Mouse (Mus musculus): ENCODE measurements at regions not wholly inside any gene's neighbourhood (a gene's known extent, or its start where the extent isn't known, plus 50 kb on each side); places are given as distances from the start of the nearest gene placed in this dataset.

DNA sequence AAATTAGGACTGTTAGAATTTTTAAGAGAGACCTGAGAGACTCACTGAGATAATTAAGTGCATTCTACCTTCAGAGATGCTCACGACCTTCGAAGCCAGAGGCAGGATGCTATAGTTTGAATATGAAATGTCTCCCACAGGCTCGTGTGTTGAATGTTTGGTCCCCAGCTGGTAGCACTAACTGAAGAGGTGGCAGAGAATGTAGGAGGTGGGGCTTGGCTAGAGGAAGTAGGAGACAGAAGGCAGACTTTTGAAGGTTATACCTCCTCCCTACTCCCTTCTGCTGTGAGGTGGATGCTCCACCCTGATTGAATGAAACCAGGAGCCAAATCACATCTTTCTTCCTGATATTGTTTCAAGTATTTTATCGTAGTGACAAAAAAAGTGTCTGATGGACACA lies 79.3 kb upstream of the Otos start:
- Histone ChIP-seq H3K27ac (no peak overlapping the region), H3K9ac (no peak overlapping the region), H3K4me2 (no peak overlapping the region), H3K27me3 (replicated peaks) (no peaks in the 10 kb centered on the region), H3K36me3 (no peaks in the 10 kb centered on the region), H3K4me3 (replicated peaks) (no peak overlapping the region), H3K4me1 (no peaks in the 10 kb centered on the region), H3K9me3 (no peaks in the 10 kb centered on the region)
- no peak for ATAC-seq (ENCODE audit: insufficient read depth, low FRiP score, low read depth)
- WGBS = 65% methylated on average over 4 of the region's 4 CpGs

DNA sequence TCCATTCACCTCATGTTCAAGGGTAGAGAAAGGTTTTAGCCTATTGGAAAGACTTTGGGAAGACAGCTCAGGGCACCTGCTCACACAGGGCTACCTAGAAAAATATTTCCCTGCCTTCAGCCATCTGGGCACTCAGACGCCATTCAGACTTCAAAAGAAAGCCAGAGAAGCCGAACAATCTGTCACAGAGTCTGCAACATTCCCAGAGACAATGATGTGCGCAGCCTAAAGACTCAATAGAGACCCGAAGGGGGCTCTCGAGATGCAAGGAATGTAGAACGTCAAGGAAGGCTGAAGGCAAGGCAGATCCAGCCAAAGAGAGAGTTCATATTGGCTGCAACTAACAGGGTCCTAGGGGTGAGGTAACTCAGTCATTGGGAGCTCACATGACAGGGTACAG lies 78.7 kb upstream of the Otos start:
- WGBS = 62% methylated on average over 6 of the region's 6 CpGs
- no peak for ATAC-seq (ENCODE audit: insufficient read depth, low FRiP score, low read depth)
- no peaks in the 10 kb centered on the region for H3K4me1 ChIP-seq
- H3K9ac ChIP-seq = no peak overlapping the region
- H3K27ac ChIP-seq = no peak overlapping the region
- no peaks in the 10 kb centered on the region for H3K36me3 ChIP-seq
- H3K27me3 ChIP-seq (replicated peaks) = no peaks in the 10 kb centered on the region
- no peak overlapping the region for H3K4me3 ChIP-seq (replicated peaks)
- no peaks in the 10 kb centered on the region for H3K9me3 ChIP-seq
- no peak overlapping the region for H3K4me2 ChIP-seq

DNA sequence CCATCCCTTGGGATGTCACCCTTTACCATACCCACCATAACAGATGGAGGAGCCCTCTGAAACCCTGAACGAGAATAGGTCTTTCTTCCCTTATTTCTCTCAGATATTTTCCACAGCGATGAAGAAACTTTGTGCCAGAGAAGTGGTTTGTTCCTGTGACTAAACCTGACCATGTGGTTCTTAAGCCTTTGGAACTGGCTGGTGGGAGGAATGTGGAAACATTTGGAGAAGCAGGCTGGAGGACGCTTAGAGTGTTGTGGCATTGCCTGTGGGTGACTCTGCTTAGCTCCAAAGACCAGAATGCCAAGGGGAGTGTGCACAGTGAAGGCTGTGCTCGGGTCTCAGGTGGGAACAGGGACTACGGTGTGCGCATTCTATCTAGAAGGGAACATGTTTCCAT lies 77.7 kb upstream of the Otos start:
- Histone ChIP-seq H3K4me1 (no peaks in the 10 kb centered on the region), H3K27me3 (replicated peaks) (no peaks in the 10 kb centered on the region), H3K4me2 (no peak overlapping the region), H3K9ac (no peak overlapping the region), H3K36me3 (no peaks in the 10 kb centered on the region), H3K4me3 (replicated peaks) (no peak overlapping the region), H3K9me3 (no peaks in the 10 kb centered on the region), H3K27ac (no peak overlapping the region)
- 85% methylated on average over 6 of the region's 6 CpGs for WGBS
- ATAC-seq (ENCODE audit: insufficient read depth, low FRiP score, low read depth) = no peak

DNA sequence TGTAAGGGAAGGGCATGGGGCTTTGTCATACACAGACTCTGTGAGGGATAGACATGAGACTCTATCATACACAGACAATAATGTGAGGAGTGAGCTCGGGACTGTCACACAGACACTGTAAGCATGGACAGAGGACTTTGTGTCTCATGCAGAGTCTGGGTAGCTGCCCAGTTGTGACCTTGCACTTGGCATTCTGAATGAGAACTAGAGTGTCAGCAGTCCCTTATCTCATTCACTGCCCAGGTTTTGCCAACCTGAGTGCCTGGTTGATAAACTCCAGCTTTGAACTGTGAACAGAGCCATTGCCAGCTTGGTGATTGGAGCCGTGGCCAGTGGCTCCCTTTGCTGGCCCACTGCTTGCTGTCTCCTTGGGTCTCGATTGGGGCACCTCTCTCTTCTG lies 75.5 kb upstream of the Otos start:
- no peak overlapping the region for H3K4me2 ChIP-seq
- H3K4me1 ChIP-seq = no peaks in the 10 kb centered on the region
- H3K36me3 ChIP-seq = no peaks in the 10 kb centered on the region
- no peaks in the 10 kb centered on the region for H3K9me3 ChIP-seq
- no peak overlapping the region for H3K4me3 ChIP-seq (replicated peaks)
- WGBS = 75% methylated on average over 3 of the region's 3 CpGs
- H3K9ac ChIP-seq = no peak overlapping the region
- no peak for ATAC-seq (ENCODE audit: insufficient read depth, low FRiP score, low read depth)
- H3K27me3 ChIP-seq (replicated peaks) = no peaks in the 10 kb centered on the region
- H3K27ac ChIP-seq = no peak overlapping the region

DNA sequence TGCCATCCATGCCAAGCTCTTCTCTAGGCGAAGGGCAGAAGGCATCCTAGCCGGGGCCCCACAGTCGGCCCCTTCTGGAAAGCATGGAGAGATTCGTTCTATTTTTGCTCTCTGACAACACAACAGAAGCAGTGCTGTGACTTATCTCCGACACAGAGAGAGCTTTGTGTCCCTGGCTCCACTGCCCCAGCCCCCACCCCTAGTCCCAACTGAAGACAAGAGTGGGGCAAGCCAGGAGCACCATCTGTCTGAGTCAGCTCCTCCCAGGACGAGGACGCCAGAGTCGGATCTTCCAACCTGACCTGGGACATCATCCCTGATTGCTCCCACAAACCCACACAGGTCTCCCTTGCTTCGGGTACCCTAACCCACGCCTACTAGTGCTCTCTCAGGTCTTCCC lies 71.9 kb upstream of the Otos start:
- WGBS = 69% methylated on average over 10 of the region's 10 CpGs
- Histone ChIP-seq H3K36me3 (no peaks in the 10 kb centered on the region), H3K4me1 (no peaks in the 10 kb centered on the region), H3K4me3 (replicated peaks) (no peak overlapping the region), H3K9me3 (no peaks in the 10 kb centered on the region), H3K27me3 (replicated peaks) (no peaks in the 10 kb centered on the region), H3K27ac (no peak overlapping the region), H3K9ac (no peak overlapping the region), H3K4me2 (no peak overlapping the region)
- no peak for ATAC-seq (ENCODE audit: insufficient read depth, low FRiP score, low read depth)

DNA sequence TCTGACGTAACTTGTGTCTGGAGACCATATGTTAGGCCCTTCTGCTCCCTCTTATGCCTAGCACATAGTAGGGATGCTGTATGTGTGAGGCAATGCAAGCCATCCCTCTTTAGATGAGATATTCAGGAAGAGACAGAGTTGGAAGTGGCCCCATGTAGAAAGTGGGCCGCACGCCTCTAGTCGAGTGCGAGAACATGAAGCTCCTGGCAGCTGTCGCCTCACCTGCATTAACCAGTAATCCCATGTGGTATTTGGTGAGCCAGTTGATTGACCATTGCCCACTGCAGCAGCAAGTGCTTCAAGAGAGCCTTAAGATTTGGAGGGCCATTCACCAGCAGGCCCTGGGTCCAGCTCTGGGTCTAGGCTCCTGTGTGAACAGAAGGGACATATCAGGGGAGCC lies 71.2 kb upstream of the Otos start:
- no peaks in the 10 kb centered on the region for H3K9me3 ChIP-seq
- no peak overlapping the region for H3K9ac ChIP-seq
- 90% methylated on average over 6 of the region's 6 CpGs for WGBS

DNA sequence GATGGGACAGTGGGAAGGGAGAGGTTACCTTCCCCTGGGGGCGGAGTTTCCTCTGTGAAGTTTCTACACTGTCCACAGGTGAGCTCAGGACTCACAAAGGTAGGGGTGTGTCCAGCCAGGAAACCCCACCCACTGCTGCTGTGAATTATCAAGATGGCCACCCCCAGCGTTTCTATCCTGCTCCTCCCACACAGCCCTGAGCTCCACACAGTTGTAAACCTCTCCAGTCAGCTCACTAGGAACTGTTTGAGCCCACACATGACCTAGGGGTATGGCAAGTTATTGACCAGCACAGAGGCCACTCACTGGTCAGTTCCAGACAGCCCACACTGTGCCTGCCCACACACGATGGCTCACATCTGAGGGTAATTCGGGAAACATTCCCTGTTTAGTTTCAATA lies 69.5 kb upstream of the Otos start:
- 66% methylated on average over 4 of the region's 4 CpGs for WGBS
- Histone ChIP-seq H3K4me3 (replicated peaks) (no peak overlapping the region), H3K4me2 (no peak overlapping the region), H3K27me3 (replicated peaks) (no peaks in the 10 kb centered on the region), H3K9me3 (no peaks in the 10 kb centered on the region), H3K4me1 (no peaks in the 10 kb centered on the region), H3K27ac (no peak overlapping the region), H3K36me3 (no peaks in the 10 kb centered on the region), H3K9ac (no peak overlapping the region)
- ATAC-seq (ENCODE audit: insufficient read depth, low FRiP score, low read depth) = peak; percentile 67; the same call in 1 of the 2 replicates

More for the DNA sequence above, 71.2 kb upstream of the Otos start:
- Histone ChIP-seq H3K27ac (no peak overlapping the region), H3K4me1 (no peaks in the 10 kb centered on the region), H3K27me3 (replicated peaks) (no peaks in the 10 kb centered on the region), H3K4me2 (no peak overlapping the region), H3K4me3 (replicated peaks) (no peak overlapping the region), H3K36me3 (no peaks in the 10 kb centered on the region)
- ATAC-seq (ENCODE audit: insufficient read depth, low FRiP score, low read depth) = no peak

DNA sequence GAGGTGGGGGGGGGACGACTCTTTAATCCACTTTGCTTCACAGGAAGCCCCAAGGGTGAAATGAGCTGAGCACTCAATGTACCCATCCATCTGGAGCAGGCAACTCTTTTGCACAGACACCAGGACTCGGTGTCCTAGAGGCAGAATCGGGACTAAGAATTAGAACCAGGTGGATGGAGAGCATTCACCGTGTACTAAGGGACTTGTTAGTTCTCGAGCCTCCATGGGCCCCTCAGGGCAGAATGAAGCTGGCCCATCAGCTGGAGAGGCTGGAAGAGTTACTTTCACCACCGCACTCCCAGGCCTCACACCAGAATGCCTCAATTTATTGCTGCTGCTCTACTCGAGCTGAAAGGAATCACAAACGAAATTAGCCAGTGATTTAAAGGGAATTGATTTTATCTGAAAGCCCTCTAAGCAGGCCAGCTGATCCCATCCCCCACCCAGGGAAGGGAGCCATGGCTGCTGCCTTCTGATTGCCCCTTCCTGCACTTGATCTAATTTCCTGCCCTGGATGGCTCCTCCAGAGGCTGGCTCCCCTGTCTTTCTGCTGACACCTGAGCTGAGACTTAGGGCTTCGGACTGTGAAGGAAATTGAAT lies 66.2 kb upstream of the Otos start:
- WGBS = 50% methylated on average over 9 of the region's 9 CpGs
- no peak overlapping the region for H3K9ac ChIP-seq
- H3K4me2 ChIP-seq = no peak overlapping the region
- H3K27me3 ChIP-seq (replicated peaks) = no peaks in the 10 kb centered on the region
- no peaks in the 10 kb centered on the region for H3K9me3 ChIP-seq
- no peak overlapping the region for H3K27ac ChIP-seq
- H3K4me3 ChIP-seq (replicated peaks) = no peak overlapping the region
- no peaks in the 10 kb centered on the region for H3K36me3 ChIP-seq
- no peaks in the 10 kb centered on the region for H3K4me1 ChIP-seq
- no peak for ATAC-seq (ENCODE audit: insufficient read depth, low FRiP score, low read depth)

DNA sequence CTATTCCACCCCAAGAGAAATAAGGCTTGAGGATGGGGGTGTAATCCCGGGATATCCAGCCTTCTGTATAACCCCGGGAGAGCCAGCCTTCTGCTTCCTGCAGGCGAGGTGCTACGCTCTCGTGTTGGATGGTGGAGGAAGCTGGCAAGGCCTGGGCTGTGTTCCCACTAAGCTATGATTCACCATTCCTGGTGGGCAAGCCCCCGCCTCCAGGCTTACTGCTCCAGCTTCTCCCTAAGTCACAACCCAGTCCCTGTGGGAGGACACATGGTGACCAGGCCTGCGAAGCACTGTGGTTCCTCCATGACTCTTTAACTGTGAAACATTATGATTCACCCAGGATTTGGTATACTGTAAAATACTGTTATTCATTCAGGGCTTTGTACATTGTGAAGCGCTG lies 63.7 kb upstream of the Otos start:
- no peak overlapping the region for H3K4me2 ChIP-seq
- H3K9ac ChIP-seq = no peak overlapping the region
- peaks cover 13% of the 10 kb centered on the region; the same call in 1 of the 2 replicates for H3K4me1 ChIP-seq
- 86% methylated on average over 8 of the region's 8 CpGs for WGBS
- no peak overlapping the region for H3K27ac ChIP-seq
- no peaks in the 10 kb centered on the region for H3K27me3 ChIP-seq (replicated peaks)
- H3K36me3 ChIP-seq = no peaks in the 10 kb centered on the region
- H3K9me3 ChIP-seq = no peaks in the 10 kb centered on the region
- no peak for ATAC-seq (ENCODE audit: insufficient read depth, low FRiP score, low read depth)
- no peak overlapping the region for H3K4me3 ChIP-seq (replicated peaks)

DNA sequence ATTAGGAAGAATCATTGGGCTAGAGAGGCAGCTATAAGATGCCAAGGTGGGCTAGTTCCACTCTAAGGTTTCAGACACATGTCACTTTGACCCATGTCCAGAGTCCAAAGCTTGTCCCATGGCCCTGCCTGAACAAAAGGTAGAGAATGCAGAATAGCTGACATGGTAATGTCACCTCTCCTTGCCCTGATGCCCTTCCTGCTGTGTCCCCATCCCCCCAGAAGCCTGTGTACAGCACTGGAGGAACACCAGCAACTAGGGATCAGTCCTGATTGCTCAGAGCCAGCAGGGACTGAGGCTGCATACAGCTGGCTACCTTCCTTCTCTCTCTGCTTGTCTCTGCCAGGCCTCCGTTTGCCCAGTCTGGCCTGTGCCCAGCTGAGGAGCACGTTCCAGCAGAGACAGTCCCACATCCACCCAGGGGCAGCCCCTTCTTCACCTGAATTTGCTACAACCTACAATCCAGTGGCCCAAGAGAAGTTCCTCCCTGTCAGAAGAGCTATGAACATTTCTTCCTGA lies 61.7 kb upstream of the Otos start:
- no peak overlapping the region for H3K27ac ChIP-seq
- H3K4me1 ChIP-seq = peaks cover 13% of the 10 kb centered on the region; the same call in 1 of the 2 replicates
- H3K36me3 ChIP-seq = no peaks in the 10 kb centered on the region
- no peaks in the 10 kb centered on the region for H3K27me3 ChIP-seq (replicated peaks)
- no peaks in the 10 kb centered on the region for H3K9me3 ChIP-seq
- H3K4me3 ChIP-seq (replicated peaks) = no peak overlapping the region
- 79% methylated on average over 2 of the region's 2 CpGs for WGBS
- no peak for ATAC-seq (ENCODE audit: insufficient read depth, low FRiP score, low read depth)
- H3K4me2 ChIP-seq = no peak overlapping the region
- H3K9ac ChIP-seq = no peak overlapping the region

DNA sequence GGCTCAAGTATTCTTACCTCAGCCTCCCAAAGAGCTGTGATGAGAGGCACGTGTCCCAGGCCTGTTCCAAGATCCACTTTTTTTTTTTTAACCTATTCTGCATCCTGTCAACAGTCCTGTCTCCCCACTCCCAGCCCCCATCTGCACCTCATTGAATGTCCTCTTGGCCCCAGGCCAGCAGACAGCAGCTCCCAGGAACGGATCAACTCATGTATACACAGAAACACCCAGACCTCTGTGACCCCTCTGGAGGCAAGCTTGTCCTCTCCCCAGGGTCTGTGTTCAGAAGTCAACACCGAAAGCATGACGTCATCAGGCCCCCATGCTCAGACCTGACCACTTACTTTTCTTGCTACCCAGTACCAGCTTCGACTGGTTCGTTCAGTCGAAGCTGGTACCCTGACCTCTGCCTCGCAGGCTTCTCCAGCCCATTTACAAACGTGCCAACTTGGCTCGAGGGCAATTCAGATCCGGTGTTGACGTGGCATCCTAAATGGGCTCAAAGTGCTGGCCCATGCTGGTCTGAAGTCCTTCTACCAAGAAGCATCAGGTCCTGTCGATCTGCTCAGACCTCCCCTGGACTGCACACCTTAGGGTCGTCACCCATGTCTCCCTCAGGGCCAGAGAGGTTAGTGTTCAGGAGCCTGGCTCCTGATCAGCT lies 60.7 kb upstream of the Otos start:
- Histone ChIP-seq H3K36me3 (no peaks in the 10 kb centered on the region), H3K27ac (no peak overlapping the region), H3K9me3 (no peaks in the 10 kb centered on the region), H3K4me2 (no peak overlapping the region), H3K27me3 (replicated peaks) (no peaks in the 10 kb centered on the region), H3K4me1 (peaks cover 13% of the 10 kb centered on the region; the same call in 1 of the 2 replicates), H3K4me3 (replicated peaks) (no peak overlapping the region), H3K9ac (no peak overlapping the region)
- WGBS = 63% methylated on average over 14 of the region's 14 CpGs
- 0 out of 2 replicates have a peak, but pooled peaks have one; percentile 21 for ATAC-seq (ENCODE audit: insufficient read depth, low FRiP score, low read depth)

DNA sequence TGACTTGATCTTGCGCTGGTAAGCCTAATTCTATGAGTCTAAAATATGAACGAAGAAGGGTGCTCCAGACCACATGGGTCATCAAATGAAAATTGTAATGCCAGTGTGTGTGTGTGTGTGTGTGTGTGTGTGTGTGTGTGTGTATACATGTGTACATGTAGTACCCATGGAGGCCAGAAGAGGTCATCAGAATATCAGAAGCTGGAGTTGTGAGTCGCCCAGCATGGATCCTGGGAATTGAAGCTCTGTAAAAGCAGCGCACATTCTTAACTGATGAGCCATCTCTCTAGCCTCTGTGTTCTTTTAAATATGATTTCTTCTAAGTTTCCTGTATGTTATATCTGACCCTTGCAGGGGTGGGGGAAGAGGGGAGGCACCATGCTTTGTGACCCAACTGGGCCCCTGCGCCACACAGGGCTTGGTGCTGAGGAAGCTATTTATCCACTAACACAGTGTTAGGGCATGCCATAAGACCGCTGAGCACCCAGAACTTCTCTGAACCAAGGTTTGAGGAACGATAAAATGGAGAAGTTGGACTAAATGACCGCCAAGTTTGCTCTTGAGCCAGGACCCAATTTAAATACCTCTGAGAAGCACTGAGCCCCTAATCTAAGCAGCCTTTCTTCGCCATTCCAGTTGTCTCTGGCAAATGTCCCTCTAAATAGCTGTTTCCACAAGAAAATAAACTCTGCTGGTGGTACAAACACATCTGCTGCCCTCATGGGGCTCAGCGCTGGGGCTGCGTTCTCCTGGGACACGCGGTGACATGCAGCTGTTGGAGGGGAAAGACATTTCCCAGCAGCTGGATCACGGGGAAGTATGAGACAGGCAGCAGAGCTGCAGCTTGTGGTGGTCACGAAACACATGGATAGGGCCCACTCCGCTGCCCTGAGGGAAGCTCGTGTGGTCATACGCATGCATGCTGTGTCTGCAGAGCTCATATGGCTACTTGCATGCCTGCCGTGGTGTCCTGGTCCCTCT lies 59.6 kb upstream of the Otos start:
- Histone ChIP-seq H3K4me2 (no peak overlapping the region), H3K4me3 (replicated peaks) (no peak overlapping the region), H3K27me3 (replicated peaks) (no peaks in the 10 kb centered on the region), H3K9me3 (no peaks in the 10 kb centered on the region), H3K9ac (no peak overlapping the region), H3K27ac (peak overlapping the region; percentile 49), H3K4me1 (peaks cover 16% of the 10 kb centered on the region; the same call in 1 of the 2 replicates), H3K36me3 (no peaks in the 10 kb centered on the region)
- no peak for ATAC-seq (ENCODE audit: insufficient read depth, low FRiP score, low read depth)
- WGBS = 69% methylated on average over 19 of the region's 19 CpGs
